In the genomic region with DNA sequence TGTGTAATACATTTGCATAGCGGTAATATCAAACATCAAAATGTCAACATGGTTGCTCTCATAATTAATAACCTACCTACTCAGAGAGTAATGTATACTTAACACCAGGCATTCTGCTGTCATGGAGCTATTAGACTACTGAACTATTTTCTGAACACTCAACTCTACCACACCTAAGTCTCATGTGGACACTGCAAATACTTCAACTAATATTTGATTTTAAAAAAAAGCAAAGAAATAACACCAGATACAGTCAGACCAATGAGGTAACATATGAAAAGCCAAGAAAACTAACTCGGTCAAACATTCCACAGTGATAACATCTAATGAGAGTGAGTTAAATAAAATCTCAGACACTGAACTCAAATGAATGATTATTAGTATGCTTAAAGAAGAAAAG, we compare ENCODE assay signal across 11 mouse cellular contexts.
"Had no signal": no experiment of that assay in that cellular context is flagged by ENCODE, and none has a peak within 500 bp of the region (broad histone marks: within the 10 kb centered on the region; RNA-seq: fewer than 3 reads in every experiment).

No protein-coding gene starts in this region.

- H3K9me3 ChIP-seq: limb, embryonic 15.5 days; liver, embryonic 13.5 days; midbrain, embryonic 15.5 days; neural tube, embryonic 12.5 days had no signal

- H3K27ac ChIP-seq: limb, embryonic 15.5 days; liver, embryonic 13.5 days; midbrain, embryonic 15.5 days; neural tube, embryonic 12.5 days had no signal

- H3K9ac ChIP-seq: limb, embryonic 15.5 days; liver, embryonic 13.5 days; midbrain, embryonic 15.5 days; neural tube, embryonic 12.5 days had no signal

- H3K4me1 ChIP-seq: limb, embryonic 15.5 days; liver, embryonic 13.5 days; midbrain, embryonic 15.5 days; neural tube, embryonic 12.5 days had no signal

- H3K27me3 ChIP-seq: limb, embryonic 15.5 days; liver, embryonic 13.5 days; midbrain, embryonic 15.5 days; neural tube, embryonic 12.5 days had no signal

- DNase-seq: kidney, adult 8-10 months; kidney, postnatal 25 days; layer of hippocampus, postnatal 36 days; liver, embryonic 13.5 days; lung, postnatal 14 days; thymus, postnatal 4 days had no signal

- H3K4me3 ChIP-seq: limb, embryonic 15.5 days; liver, embryonic 13.5 days; midbrain, embryonic 15.5 days; neural tube, embryonic 12.5 days had no signal

- H3K36me3 ChIP-seq: limb, embryonic 15.5 days; liver, embryonic 13.5 days; midbrain, embryonic 15.5 days; neural tube, embryonic 12.5 days had no signal

- H3K4me2 ChIP-seq: limb, embryonic 15.5 days; liver, embryonic 13.5 days; midbrain, embryonic 11.5 days; midbrain, embryonic 15.5 days; neural tube, embryonic 12.5 days had no signal

- ATAC-seq: intestine, postnatal 0 days; midbrain, embryonic 15.5 days had no signal
